Mouse (Mus musculus) liver, embryonic 14.5 days (tissue): ENCODE results near the gene Ppt2. TPM values are rescaled to one million over a fixed set of nuclear protein-coding genes. Genes with fewer than 3 reads are reported as not detected.

Experiments used
- ATAC-seq: fragments of 200-750 bp; cut with Nextera tagmentation; 2 replicates; pipeline ENCODE4 v1.8.0; 2017; ENCODE audit warnings: moderate number of reproducible peaks, mild to moderate bottlenecking, moderate library complexity; ENCODE audit not compliant: insufficient read depth
- DNase-seq, 3 experiments: peaks; one replicate each; pipeline ENCODE4 v3.0.0-alpha.2; 2012 to 2013; ENCODE audit warnings: low read depth in 3 of 3, low spot score in 3 of 3
- H3K27ac ChIP-seq: fragments of 300-500 bp; sonication (generic); 2 replicates; pipeline ENCODE4 v1.5.1; 2014; ENCODE audit warnings: moderate library complexity, mild to moderate bottlenecking, control low read depth, inconsistent platforms
- H3K27me3 ChIP-seq: fragments of 300-500 bp; sonication (generic); 2 replicates; pipeline ENCODE4 v1.6.1; 2014; ENCODE audit warnings: mild to moderate bottlenecking, low read length, moderate library complexity; ENCODE audit not compliant: control insufficient read depth, insufficient read depth
- H3K36me3 ChIP-seq: fragments of 300-500 bp; sonication (generic); replicated peaks from 2 replicates; pipeline ENCODE4 v1.6.1; 2014; ENCODE audit warnings: low read depth; ENCODE audit not compliant: control insufficient read depth, insufficient read depth
- H3K4me1 ChIP-seq, 2 experiments: fragments of 200-500 bp in 1 of 2; fragments of 300-500 bp in 1 of 2; sonication (generic) in 1 of 2; replicated peaks; 2 replicates each; pipeline ENCODE4 v1.6.1; 2012 to 2014; ENCODE audit warnings: antibody characterized with exemption in 1 of 2, inconsistent platforms in 1 of 2, low read length in 1 of 2; ENCODE audit not compliant: control insufficient read depth in 2 of 2, insufficient read depth in 2 of 2
- H3K4me2 ChIP-seq: fragments of 300-500 bp; sonication (generic); 2 replicates; pipeline ENCODE4 v1.6.1; 2014; ENCODE audit warnings: low read depth, mild to moderate bottlenecking, control low read depth, moderate library complexity
- H3K4me3 ChIP-seq, 2 experiments: fragments of 200-500 bp in 1 of 2; fragments of 300-500 bp in 1 of 2; sonication (generic) in 1 of 2; 2 replicates each; pipeline ENCODE4 v1.5.1; 2012 to 2014; ENCODE audit warnings: low read depth in 2 of 2, low read length in 2 of 2, mild to moderate bottlenecking in 2 of 2, control low read depth in 1 of 2, inconsistent platforms in 1 of 2, moderate library complexity in 1 of 2; ENCODE audit not compliant: insufficient read depth in 1 of 2
- H3K9ac ChIP-seq: fragments of 300-500 bp; sonication (generic); replicated peaks from 2 replicates; pipeline ENCODE4 v1.6.1; 2014; ENCODE audit warnings: mild to moderate bottlenecking, control low read depth, moderate library complexity
- H3K9me3 ChIP-seq: fragments of 300-500 bp; sonication (generic); 2 replicates; pipeline ENCODE4 v1.6.1; 2016; ENCODE audit warnings: low read length, mixed read lengths; ENCODE audit not compliant: control insufficient read depth
- CTCF ChIP-seq: IDR thresholded peaks from 2 replicates; pipeline ENCODE4 v1.5.1; 2016; ENCODE audit warnings: antibody characterized with exemption, low read depth, control low read depth
- EP300 ChIP-seq: IDR thresholded peaks from 2 replicates; pipeline ENCODE4 v1.6.1; 2016; ENCODE audit warnings: antibody characterized with exemption, low read depth
- WGBS: fragments of 180-500 bp; shearing (Covaris S2); extraction: QIAGEN DNeasy Blood & Tissue Kit; methylation state at CpG from one replicate; pipeline ENCODE4 v1.1.7; 2014; ENCODE audit not compliant: insufficient replicate concordance; 5-methylcytosine and 5-hydroxymethylcytosine counted together
- polyA plus RNA-seq, 2 experiments: library from polyadenylated mRNA; depleted of rRNA in 1 of 2; stranded (reverse) in 1 of 2; unstranded in 1 of 2; fragments of >200 nt; fragmentation: Nextera tagmentation in 1 of 2; extraction: Ambion mirVana in 1 of 2; gene quantifications; 2 replicates each; pipeline versions ENCODE4 v1.2.1 to v1.2.3; 2012 to 2014

Gene Ppt2
- polyA plus RNA-seq, 2 experiments, result 10.4 to 10.5 TPM

DNA sequence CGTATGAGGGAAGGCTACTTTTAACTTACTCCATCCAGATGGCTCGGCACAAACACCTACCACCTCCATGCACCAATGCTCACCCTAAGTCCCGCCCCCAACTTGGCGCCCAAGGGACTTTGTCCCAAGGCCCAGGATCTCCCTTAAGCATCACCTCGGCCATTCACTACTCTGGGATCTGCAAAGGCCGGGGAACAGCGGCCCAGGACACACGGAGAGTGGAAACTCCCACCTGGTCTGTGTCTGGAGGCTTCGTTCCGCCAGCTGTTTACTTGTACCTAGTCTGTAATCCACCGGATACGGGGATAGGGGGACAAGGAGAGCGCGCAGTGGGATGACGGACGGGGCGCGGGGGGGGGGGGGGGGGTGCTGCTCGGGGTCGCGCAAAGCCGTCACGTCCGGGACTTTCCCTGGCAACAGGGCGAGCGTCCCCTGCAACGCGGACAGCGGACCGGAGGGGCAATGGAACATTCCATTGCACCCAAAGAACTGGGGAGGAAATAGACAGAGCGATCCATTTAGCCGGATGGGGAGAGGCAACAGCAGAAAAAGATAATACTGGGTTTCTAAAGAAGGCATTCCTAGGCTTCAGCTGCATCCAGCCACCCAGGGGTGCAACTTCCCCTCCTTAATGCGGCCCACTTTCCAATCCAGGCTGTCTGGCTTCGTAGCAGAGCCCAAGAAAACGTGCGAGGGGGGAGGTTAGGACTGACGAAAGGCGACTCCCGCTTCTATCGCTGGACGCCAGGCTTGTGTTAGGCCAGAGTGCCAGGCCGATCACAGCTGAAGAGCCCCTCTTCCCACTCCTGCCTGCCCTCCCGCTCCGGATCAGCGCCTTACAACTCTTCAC, 992 bp downstream of the Ppt2 start:
- DNase-seq, result peak in 1 of 3 experiments; percentile 54
- Histone ChIP-seq H3K4me1 (peaks cover 8% of the 10 kb centered on the region in 2 experiments; a peak in 3 of 4 replicates), H3K27me3 (peaks cover 44% of the 10 kb centered on the region), H3K36me3 (no peaks in the 10 kb centered on the region), H3K9me3 (no peaks in the 10 kb centered on the region), H3K9ac (peak overlapping the region; percentile 68), H3K4me2 (peak overlapping the region; percentile 88), H3K27ac (peak overlapping the region; percentile 23; the same call in 1 of the 2 replicates), H3K4me3 (peak overlapping the region; percentile 74 to 84)
- TF ChIP-seq EP300, result no peak
- no peak for TF ChIP-seq CTCF
- ATAC-seq, result peak; percentile 70
- under 1% methylated on average over 44 of the region's 45 CpGs for whole genome bisulfite sequencing

DNA sequence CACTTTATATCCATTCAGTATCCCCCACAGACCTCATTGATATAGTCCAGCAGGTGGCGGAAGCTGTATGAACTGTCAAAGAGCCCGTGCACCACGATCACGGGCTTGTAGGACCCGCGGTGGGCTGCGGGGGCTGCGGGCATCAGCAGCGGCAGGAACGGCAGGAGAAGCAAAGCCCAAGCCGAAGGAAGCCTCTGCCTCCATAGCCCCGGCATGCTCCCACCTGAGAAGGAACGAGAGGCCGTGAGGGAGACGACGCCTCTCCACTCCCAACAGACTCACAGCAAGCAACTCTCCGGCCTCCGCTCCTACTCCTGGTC, 1.6 kb downstream of the Ppt2 start:
- Histone ChIP-seq H3K27ac (0 out of 2 replicates have a peak overlapping the region, but pooled peaks have one; percentile 23), H3K27me3 (peaks cover 38% of the 10 kb centered on the region), H3K4me1 (peaks cover 4 to 9% of the 10 kb centered on the region in 2 experiments), H3K9me3 (no peaks in the 10 kb centered on the region), H3K4me3 (peak overlapping the region; percentile 74 to 84), H3K9ac (peak overlapping the region; percentile 68), H3K36me3 (no peaks in the 10 kb centered on the region), H3K4me2 (peak overlapping the region; percentile 88)
- ATAC-seq, result peak; percentile 36; the same call in 1 of the 2 replicates
- no peak for DNase-seq
- WGBS, result under 1% methylated on average over 18 of the region's 18 CpGs
- TF ChIP-seq EP300, result no peak
- peak; percentile 70 for TF ChIP-seq CTCF

DNA sequence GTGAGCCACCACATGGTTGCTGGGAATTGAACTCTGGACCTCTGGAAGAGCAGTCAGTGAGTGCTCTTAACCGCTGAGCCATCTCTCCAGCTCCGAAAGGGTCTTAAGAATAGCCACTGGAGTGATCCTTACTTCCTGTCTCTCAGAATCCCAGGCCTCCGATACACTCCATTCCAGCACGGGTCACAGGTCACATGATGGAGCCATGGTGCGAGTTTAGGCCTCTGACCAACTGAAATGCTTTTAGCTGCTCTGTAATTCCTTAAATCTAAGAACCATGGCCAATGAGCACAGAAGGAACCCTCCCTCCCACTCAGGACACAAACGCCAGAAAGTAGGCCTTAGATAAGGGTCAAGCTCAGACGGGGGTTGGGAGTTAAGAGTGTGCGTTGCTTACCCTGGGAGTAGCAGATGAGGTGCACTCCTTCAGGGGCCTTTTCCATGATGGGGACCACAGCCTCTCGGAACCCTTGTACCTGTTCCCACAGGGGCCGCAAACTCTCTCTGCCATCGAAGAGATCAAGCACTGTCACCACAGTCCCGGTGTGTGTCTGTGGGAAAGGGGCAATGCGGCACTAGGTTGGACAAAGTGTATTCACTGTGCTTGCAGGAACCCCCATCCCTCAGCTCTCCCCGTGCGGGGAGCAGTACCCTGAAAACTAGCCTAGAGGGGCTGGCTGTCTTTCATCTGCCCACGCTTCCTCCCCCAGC, 2.1 kb downstream of the Ppt2 start:
- no peaks in the 10 kb centered on the region for H3K36me3 ChIP-seq
- H3K27me3 ChIP-seq, result peaks cover 33% of the 10 kb centered on the region
- H3K9me3 ChIP-seq, result no peaks in the 10 kb centered on the region
- DNase-seq (no peak), ATAC-seq (no peak)
- peaks cover 4 to 9% of the 10 kb centered on the region in 2 experiments for H3K4me1 ChIP-seq
- TF ChIP-seq CTCF (no peak), EP300 (no peak)
- peak overlapping the region; percentile 68 for H3K9ac ChIP-seq
- peak overlapping the region; percentile 74 to 84 for H3K4me3 ChIP-seq
- H3K4me2 ChIP-seq, result peak overlapping the region; percentile 88
- no peak overlapping the region for H3K27ac ChIP-seq
- 46% methylated on average over 16 of the region's 16 CpGs for WGBS

DNA sequence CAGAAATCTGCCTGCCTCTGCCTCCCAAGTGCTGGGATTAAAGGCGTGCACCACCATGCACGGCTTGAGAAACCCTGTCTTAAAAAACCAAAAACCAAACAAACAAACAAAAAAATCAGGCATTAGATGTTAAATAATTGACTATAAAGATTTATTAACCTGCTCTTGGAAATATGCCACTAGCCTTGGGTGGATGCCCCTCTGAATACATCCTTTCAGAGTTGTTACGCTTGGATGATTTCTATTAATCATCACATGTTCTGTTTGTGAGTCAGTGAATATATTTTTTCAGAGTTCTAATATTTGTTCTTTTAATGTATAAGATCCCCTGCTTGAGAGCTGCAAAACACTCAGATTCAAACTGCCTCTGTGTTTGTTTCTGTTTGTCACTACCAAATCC, 3.3 kb downstream of the Ppt2 start:
- H3K27ac ChIP-seq, result no peak overlapping the region
- H3K4me2 ChIP-seq, result no peak overlapping the region
- peaks cover 4 to 9% of the 10 kb centered on the region in 2 experiments for H3K4me1 ChIP-seq
- DNase-seq (no peak), ATAC-seq (no peak)
- no peak overlapping the region for H3K4me3 ChIP-seq
- H3K9me3 ChIP-seq, result no peaks in the 10 kb centered on the region
- no peak overlapping the region for H3K9ac ChIP-seq
- no peak for TF ChIP-seq CTCF
- no peak for TF ChIP-seq EP300
- WGBS, result 88% methylated on average over 3 of the region's 3 CpGs
- H3K36me3 ChIP-seq, result no peaks in the 10 kb centered on the region; the same call in 1 of the 2 replicates
- H3K27me3 ChIP-seq, result peaks cover 21% of the 10 kb centered on the region

DNA sequence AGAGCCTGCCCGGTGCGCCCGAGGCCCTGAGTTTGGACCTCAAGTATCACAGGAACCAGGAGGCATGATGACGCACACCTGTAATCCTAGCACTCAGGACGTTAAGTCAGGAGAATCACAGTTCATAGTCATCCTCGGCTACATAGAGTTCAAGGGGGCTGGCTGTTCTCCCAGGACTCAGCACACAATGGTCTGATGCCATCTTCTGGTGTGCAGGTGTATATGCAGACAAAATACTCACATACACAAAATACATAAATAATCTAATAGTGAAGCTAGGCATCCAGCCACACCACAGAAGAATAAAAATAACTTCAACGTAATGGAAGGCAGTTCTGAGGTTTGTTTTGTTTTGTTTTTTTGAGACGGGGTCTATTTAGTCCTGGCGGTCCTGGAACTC, 5.1 kb downstream of the Ppt2 start:
- TF ChIP-seq CTCF (peak; percentile 38), EP300 (no peak)

More for the DNA sequence above, 5.1 kb downstream of the Ppt2 start:
- DNase-seq (no peak), ATAC-seq (no peak)
- Histone ChIP-seq H3K9ac (no peak overlapping the region), H3K9me3 (no peaks in the 10 kb centered on the region), H3K4me2 (no peak overlapping the region), H3K27ac (no peak overlapping the region), H3K36me3 (no peaks in the 10 kb centered on the region; the same call in 1 of the 2 replicates), H3K4me3 (no peak overlapping the region), H3K27me3 (peaks cover 3% of the 10 kb centered on the region), H3K4me1 (peaks cover 4 to 9% of the 10 kb centered on the region in 2 experiments)
- WGBS, result 75% methylated on average over 9 of the region's 9 CpGs
